Mouse (Mus musculus) heart, adult 2 months (tissue): ENCODE data around the gene Gucd1. TPM values are rescaled to one million over a fixed set of nuclear protein-coding genes. Genes with fewer than 3 reads are reported as not detected.
"Not testable (repeated sequence)": the region's sequence is repeated elsewhere in the genome, so short reads cannot be mapped to it uniquely, and the experiment has no call there.

ENCODE experiments used
- DNase-seq, 2 experiments: peaks; one replicate each; pipeline ENCODE4 v3.0.0; 2021
- H3K27ac ChIP-seq: fragments of 200-600 bp; 2 replicates; pipeline ENCODE4 v1.8.1; 2022
- H3K27me3 ChIP-seq: fragments of 200-500 bp; 2 replicates; pipeline ENCODE4 v1.6.1; 2012; ENCODE audit warnings: mild to moderate bottlenecking, low read length, inconsistent platforms, mixed read lengths; ENCODE audit not compliant: control insufficient read depth, insufficient read depth
- H3K36me3 ChIP-seq: fragments of 200-500 bp; 2 replicates; pipeline ENCODE4 v1.6.1; 2012; ENCODE audit warnings: low read length, inconsistent platforms; ENCODE audit not compliant: control insufficient read depth, insufficient read depth
- H3K4me1 ChIP-seq: fragments of 200-500 bp; 2 replicates; pipeline ENCODE4 v1.6.1; 2011; ENCODE audit warnings: low read length; ENCODE audit not compliant: control insufficient read depth, insufficient read depth
- H3K4me3 ChIP-seq: fragments of 200-600 bp; 2 replicates; pipeline ENCODE4 v1.8.1; 2022
- H3K79me2 ChIP-seq: fragments of 200-500 bp; replicated peaks from 2 replicates; pipeline ENCODE4 v1.6.1; 2012; ENCODE audit warnings: mild to moderate bottlenecking, inconsistent platforms, low read length, moderate library complexity, mixed read lengths; ENCODE audit not compliant: control insufficient read depth, insufficient read depth
- H3K9ac ChIP-seq: fragments of 200-500 bp; 2 replicates; pipeline ENCODE4 v1.6.1; 2012; ENCODE audit warnings: low read depth, mild to moderate bottlenecking, control low read depth, inconsistent platforms, low read length, mixed read lengths
- CTCF ChIP-seq: fragments of 200-600 bp; IDR thresholded peaks from 2 replicates; pipeline ENCODE4 v1.8.1; 2022; ENCODE audit warnings: antibody characterized with exemption, mild to moderate bottlenecking, moderate library complexity
- EP300 ChIP-seq: fragments of 200-500 bp; IDR thresholded peaks from 2 replicates; pipeline ENCODE4 v1.6.1; 2011; ENCODE audit warnings: low read depth, low read length, control low read depth; ENCODE audit not compliant: insufficient read depth
- POLR2A ChIP-seq: fragments of 200-500 bp; IDR thresholded peaks from 2 replicates; pipeline ENCODE4 v1.6.1; 2011; ENCODE audit warnings: mild to moderate bottlenecking, low read depth, low read length, control low read depth; ENCODE audit not compliant: insufficient read depth
- WGBS: fragments of 180-500 bp; shearing (Covaris S2); methylation state at CpG from one replicate; pipeline ENCODE4 v1.1.7; 2018; 5-methylcytosine and 5-hydroxymethylcytosine counted together
- intact Hi-C: fragments of 180-260 bp; cut with DNase I; formaldehyde crosslinking; loops from one replicate; pipeline ENCODE4 v1.15.1; 2025
- polyA plus RNA-seq: library from polyadenylated mRNA; depleted of rRNA; stranded (reverse); fragments of >200 nt; gene quantifications from 2 replicates; pipeline ENCODE4 v1.2.3, GENCODE M21; 2012
- total RNA-seq, 2 experiments: library from RNA; stranded (reverse); gene quantifications; 2 replicates each; pipeline ENCODE4 v1.2.3; 2021

The Gucd1 gene
- total and polyA plus RNA-seq, 3 experiments = 33.2 to 44.7 (median 37.7) TPM

DNA sequence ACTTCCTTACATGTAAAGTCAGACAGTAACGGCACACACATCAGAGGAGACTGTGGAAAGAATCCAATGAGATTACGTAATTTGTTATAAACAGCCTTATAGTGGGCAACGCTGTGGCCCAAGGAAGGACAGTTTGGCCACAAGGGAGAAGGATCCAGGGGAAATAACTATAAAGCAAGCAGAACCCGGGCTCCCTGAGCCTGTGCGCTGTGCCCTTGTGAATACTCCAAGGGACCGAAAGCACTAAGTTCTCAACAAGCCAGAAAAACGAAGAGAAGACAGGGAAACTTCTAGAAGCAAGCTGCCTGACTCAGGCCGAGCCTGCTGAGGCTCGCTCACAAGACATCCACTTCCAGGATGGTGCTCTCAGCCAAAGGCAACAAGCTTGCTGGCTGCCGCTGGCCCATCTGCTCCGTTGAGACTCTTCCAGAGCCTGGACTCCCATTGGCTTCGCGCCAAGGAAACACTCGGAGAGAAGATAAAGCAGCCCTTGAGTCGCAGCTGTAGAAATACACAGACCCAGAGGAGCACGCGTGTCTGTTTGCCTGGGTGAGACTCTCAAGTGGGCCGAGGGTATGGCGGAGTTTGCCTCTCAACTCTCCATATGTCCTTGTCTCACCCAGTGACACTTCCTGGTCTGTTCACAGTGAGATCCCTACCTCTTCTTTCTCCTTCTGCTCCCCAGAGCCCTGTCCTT is 144.0 kb downstream of the Gucd1 start:
- intact Hi-C loops = not testable (repeated sequence)
- H3K4me3 ChIP-seq = peak overlapping the region; percentile 31

DNA sequence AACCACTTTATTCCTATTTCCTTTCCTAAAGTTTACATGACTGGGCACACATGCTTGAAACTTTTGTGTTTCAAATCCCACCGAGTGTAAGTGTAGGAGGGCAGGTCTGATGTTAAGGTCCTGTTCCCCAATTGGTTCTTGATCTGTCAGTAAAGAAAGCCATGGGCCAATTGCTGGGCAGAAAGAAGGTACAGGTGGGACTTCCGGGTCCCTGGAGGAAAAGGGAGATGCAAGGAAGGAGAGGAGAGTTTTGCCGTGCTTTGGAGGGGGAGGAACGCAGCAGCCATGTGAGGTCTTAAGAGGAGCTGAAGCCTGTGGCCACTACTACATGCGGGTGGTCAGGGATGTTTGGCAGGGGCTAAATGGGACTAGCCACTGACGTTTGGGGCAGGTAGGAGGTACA is 152.5 kb downstream of the Gucd1 start:
- Histone ChIP-seq H3K27me3 (no peaks in the 10 kb centered on the region), H3K4me1 (peaks cover 7% of the 10 kb centered on the region), H3K79me2 (no peaks in the 10 kb centered on the region), H3K4me3 (no peak overlapping the region), H3K9ac (no peak overlapping the region), H3K27ac (no peak overlapping the region), H3K36me3 (peaks cover 8% of the 10 kb centered on the region)
- intact Hi-C loops = no loop called here
- 58% methylated on average over 6 of the region's 6 CpGs for WGBS
- TF ChIP-seq POLR2A (no peak), CTCF (no peak), EP300 (no peak)
- DNase-seq = no peak

More for the DNA sequence above, 144.0 kb downstream of the Gucd1 start:
- H3K4me1 ChIP-seq, H3K9ac ChIP-seq, H3K79me2 ChIP-seq, H3K36me3 ChIP-seq, H3K27me3 ChIP-seq: not testable (repeated sequence)
- peak overlapping the region; percentile 90 for H3K27ac ChIP-seq
- 15% methylated on average over 15 of the region's 19 CpGs for WGBS
- peak; percentile 80 for DNase-seq
- TF ChIP-seq EP300 = 0 out of 2 replicates have a peak, but pooled peaks have one; percentile 37

DNA sequence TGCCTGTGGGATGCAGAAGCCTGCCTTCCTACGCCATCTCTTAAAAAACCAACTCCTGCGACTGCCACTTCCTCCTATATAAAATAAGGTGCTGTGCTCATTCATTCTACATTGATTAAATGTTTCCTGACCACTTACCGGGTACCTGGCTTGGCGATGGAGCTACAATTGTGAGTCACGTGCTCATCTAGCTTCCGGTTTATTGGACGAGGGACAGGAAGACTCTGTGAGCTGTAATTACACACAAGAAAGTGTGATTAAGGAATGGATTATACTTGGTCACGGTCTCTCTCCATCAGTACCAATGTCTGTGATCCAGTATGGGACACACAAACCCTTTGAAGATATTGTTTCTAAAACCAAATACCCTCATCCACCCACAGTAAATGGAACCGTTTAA is 153.0 kb downstream of the Gucd1 start:
- H3K9ac ChIP-seq = no peak overlapping the region
- DNase-seq = no peak
- 46% methylated on average over 9 of the region's 9 CpGs for WGBS
- H3K4me3 ChIP-seq = no peak overlapping the region
- TF ChIP-seq EP300 (no peak), POLR2A (no peak), CTCF (no peak)
- peaks cover 8% of the 10 kb centered on the region for H3K36me3 ChIP-seq
- H3K27ac ChIP-seq = peak overlapping the region; percentile 69
- peaks cover 7% of the 10 kb centered on the region for H3K4me1 ChIP-seq
- intact Hi-C loops = no loop called here
- H3K27me3 ChIP-seq = no peaks in the 10 kb centered on the region
- H3K79me2 ChIP-seq = no peaks in the 10 kb centered on the region

DNA sequence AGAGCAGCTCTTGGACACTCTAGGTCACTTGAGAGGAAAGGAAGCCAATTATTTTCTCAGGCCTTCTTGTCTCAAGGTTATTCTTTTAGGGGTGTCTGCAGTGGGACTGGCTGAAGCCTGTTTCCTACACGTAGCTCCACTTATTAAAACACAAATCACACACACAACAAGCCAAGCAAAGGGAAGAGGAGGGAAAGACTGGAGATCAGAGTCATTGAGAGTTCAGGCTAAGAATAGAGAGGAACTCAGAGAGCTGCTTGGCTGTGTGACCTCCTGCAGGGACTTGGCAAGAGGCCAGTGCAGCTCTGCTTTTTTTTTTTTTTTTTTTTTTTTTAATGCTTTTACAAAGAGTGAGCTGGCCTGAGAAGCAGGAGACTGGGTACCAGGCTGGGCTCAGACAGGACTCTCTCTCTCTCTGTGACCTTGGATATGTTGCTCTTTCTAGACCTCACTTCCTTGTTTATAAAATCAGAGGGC is 153.5 kb downstream of the Gucd1 start:
- H3K4me1 ChIP-seq, H3K4me3 ChIP-seq, H3K36me3 ChIP-seq, H3K9ac ChIP-seq, intact Hi-C loops, H3K79me2 ChIP-seq, H3K27me3 ChIP-seq: not testable (repeated sequence)
- TF ChIP-seq EP300 = 0 out of 2 replicates have a peak, but pooled peaks have one; percentile 7
- DNase-seq = peak; percentile 50 to 57
- peak overlapping the region; percentile 69 for H3K27ac ChIP-seq
- WGBS = 0% methylated on average over 1 of the region's 1 CpGs

DNA sequence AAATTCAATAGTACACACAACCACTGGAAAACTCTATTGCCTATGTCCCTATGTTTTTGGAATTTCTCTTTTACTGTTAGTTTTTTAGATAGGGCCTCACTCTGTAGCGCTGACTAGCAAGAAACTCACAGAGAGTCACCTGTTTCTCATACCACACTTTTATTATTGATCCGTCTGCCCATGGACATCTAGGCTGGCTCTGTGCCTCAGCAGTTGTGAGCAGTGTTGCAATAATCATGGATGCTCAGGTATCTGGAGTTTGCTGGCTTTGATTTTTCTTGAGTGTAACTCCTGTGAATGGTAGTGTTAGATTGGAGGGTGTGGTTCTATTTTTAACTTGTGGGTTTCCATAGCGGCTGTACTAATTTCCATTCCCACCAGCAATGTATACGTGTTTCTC is 162.4 kb downstream of the Gucd1 start:
- Histone ChIP-seq H3K79me2 (no peaks in the 10 kb centered on the region), H3K36me3 (no peaks in the 10 kb centered on the region), H3K27ac (no peak overlapping the region), H3K4me3 (no peak overlapping the region), H3K27me3 (no peaks in the 10 kb centered on the region), H3K4me1 (peaks cover 4% of the 10 kb centered on the region), H3K9ac (no peak overlapping the region)
- TF ChIP-seq POLR2A = no peak
- no peak for TF ChIP-seq CTCF
- no peak for TF ChIP-seq EP300
- DNase-seq = no peak
- WGBS = 57% methylated on average over 4 of the region's 4 CpGs
- intact Hi-C loops = no loop called here

DNA sequence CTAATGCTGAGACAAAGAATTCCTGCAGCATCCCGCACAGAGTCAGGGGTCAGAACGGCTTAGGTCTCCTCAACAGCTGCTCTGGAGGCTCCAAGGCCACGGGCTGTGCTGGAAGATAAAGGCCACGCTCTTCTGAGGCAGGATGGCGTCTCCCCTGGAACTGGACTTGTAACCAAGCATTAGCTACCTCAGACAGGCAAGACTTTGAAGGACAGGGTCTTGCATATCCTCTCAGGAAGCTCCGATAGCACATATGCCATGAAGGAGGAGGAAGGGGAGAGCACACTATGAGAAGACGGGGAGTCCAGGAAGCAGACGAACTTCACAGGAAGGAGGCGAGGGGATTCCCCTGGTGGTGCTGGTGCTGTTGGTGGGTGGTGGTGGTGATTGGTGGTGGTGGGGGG is 163.9 kb downstream of the Gucd1 start:
- H3K4me3 ChIP-seq, H3K36me3 ChIP-seq, H3K27me3 ChIP-seq, H3K4me1 ChIP-seq, H3K27ac ChIP-seq, H3K9ac ChIP-seq, intact Hi-C loops, H3K79me2 ChIP-seq: not testable (repeated sequence)
- WGBS = 33% methylated on average over 9 of the region's 9 CpGs
- DNase-seq = peak in 1 of 2 experiments; percentile 28
